Mouse (Mus musculus): ENCODE measurements around the gene Actn4. TPM values are rescaled to one million over a fixed set of nuclear protein-coding genes. Genes with fewer than 3 reads are reported as not detected.
"Not testable (repeated sequence)": the region's sequence is repeated elsewhere in the genome, so short reads cannot be mapped to it uniquely, and the experiment has no call there.

The Actn4 gene
- total RNA-seq, 4 experiments from 2014 or later: 57.8 to 82.0 (median 75.8) TPM

DNA sequence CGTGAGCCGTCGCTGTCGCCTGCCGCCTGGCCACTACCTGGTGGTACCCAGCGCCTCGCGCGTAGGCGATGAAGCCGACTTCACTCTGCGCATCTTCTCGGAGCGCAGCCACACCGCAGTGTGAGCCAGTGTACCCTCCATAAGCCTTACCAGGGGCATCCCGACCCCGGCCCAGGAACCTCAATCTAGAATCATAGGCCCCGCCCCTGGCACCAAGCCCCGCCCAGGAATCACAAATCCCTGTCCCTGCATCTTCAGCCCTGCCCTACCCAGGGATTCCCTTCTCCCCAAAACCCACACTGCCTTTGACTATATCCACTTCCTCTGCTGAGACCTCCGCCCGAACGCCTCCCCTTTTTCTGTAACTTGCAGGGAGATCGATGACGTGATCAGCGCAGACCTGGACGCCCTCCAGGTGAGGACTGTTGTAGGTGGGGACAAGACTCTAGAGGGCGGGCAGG, 73.4 kb downstream of the Actn4 start:
- DNase-seq (ENCODE audit: low spot score): no peak

DNA sequence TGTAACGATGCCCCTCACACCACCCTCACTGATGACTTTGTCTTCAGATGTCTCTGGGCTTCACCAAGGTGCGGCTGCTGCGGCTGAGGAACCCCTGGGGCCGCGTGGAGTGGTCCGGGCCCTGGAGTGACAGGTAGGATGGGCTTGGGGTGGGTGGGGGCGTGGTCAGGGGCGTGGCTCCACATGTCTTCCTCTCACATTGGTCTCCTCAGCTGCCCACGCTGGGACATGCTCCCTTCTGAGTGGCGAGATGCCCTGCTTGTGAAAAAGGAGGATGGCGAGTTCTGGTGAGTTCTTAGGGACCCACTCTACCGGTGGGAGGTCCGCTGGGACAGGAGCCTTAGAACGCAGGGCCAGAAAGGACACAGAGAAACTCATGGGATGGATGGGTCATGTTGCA, 75.7 kb downstream of the Actn4 start:
- DNase-seq (ENCODE audit: low spot score): no peak

GRCm38 (mm10) chr7:28883704-28884103, 78.4 kb downstream of the Actn4 start:
- DNase-seq (ENCODE audit: low spot score): not testable (repeated sequence)

- no peak for DNase-seq (ENCODE audit: low spot score)
Observed at GRCm38 (mm10) chr7:28883039-28883438, 79.1 kb downstream of the Actn4 start.

- DNase-seq (ENCODE audit: low spot score): no peak
Observed at GRCm38 (mm10) chr7:28881199-28881598, 80.9 kb downstream of the Actn4 start, which contains the start of gene Capn12. Gene Capn12, plus strand, starts transcription at chr7:28881422.

DNA sequence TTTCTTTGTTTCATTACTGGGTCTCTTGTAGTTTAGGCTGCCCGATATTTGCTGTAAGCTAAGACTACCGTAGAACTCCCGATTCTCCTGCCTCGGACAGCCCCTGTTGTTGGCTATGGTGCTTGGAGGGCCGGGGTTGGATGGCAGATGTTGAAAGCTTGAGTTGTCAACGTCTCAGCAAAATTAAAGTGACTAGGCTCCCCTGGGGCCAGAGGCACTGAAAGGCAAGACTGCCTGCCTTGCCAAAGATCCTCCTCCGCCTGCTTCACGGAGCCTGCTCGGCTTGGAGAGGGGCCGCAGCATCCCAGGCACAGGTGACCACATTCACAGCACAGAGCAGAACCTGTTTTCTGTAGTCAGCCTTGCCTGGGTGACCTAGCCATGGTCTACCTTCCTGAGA, 81.6 kb downstream of the Actn4 start:
- DNase-seq (ENCODE audit: low spot score): no peak

- no peak for DNase-seq (ENCODE audit: low spot score)
Observed at GRCm38 (mm10) chr7:28879606-28880005, 82.5 kb downstream of the Actn4 start.

DNA sequence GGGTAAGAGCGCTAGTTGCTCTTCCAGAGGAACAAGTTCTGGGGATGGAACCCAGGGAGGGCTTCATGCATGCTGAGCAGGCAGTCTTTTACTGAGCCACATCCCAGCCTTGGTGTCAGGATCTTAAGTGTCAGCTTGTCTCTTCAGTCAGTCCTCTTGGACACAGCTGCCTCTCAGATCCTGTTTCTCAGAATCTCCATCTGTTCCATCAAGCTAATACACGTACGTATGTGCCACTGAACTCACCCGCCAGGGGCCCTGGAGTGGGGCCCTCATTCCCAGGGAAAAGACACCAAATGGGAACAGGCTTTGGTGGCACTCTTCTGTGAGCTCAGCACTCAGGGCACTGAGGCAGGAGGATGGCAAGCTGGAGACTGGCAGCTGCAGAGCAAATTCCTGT, 84.3 kb downstream of the Actn4 start:
- no peak for DNase-seq (ENCODE audit: low spot score)

GRCm38 (mm10) chr7:28877155-28877554, 85.0 kb downstream of the Actn4 start:
- no peak for DNase-seq (ENCODE audit: low spot score)

DNA sequence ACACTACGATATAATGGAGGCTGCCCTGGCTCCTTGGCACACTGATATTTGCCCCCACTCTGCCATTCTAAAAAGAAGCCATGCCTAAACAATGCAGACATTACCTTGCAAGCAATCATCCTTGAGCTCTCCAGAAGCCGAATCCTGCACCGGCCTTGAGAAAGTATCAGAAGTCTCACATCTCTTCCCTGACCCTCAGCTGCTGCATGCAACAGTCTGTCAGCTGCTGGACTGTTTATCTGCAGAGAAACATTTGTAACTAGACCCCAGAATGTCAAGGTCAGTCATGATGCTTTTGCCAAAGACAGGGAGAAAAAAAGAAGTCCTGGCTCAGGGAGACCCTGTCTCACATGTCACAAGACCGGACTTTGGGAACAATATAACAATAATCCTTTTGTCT, 86.0 kb downstream of the Actn4 start:
- DNase-seq (ENCODE audit: low spot score): no peak

- no peak for DNase-seq (ENCODE audit: low spot score)
Observed at GRCm38 (mm10) chr7:28874565-28874964, 87.6 kb downstream of the Actn4 start.

GRCm38 (mm10) chr7:28870901-28871664, 91.1 kb downstream of the Actn4 start:
- DNase-seq (ENCODE audit: low spot score): no peak

GRCm38 (mm10) chr7:28867508-28868340, 94.4 kb downstream of the Actn4 start:
- DNase-seq (ENCODE audit: low spot score): peak; percentile 82

DNA sequence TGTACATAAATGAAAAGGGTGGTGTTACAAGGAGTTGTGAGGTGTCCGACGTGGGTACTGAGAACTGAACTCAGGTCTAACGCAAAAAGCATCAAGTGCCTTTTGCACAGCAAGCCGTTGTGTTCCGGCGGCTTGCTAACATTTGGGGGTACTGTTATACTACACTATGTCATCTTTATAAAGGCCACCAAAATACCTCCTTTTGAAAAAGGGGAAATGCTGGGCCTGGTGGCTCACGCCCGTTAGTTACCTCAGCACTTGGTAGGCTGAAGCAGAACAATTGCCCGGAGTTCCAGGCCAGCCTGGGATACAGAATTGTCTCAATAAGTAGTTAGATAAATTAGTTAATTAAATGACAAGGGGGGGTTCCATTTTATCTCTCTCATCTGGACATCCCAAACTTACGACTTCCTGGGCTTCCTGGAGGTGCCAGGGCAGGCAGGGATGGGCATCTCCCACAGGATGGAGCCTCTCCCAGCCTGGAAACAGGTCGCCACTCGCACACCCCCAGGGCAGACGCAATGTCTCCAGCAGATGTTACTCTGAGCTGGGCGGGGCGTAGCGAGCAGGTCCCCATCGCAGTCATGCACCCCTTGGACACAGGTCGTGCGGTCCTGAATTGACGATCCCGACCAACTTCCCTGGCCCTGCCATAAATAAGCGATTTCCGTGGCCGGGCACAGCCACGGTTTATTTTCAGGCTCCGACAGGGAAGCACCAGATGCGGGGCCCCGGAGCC, 95.2 kb downstream of the Actn4 start:
- no peak for DNase-seq (ENCODE audit: low spot score)

GRCm38 (mm10) chr7:28865481-28866300, 96.4 kb downstream of the Actn4 start:
- DNase-seq (ENCODE audit: low spot score): peak; percentile 86

DNA sequence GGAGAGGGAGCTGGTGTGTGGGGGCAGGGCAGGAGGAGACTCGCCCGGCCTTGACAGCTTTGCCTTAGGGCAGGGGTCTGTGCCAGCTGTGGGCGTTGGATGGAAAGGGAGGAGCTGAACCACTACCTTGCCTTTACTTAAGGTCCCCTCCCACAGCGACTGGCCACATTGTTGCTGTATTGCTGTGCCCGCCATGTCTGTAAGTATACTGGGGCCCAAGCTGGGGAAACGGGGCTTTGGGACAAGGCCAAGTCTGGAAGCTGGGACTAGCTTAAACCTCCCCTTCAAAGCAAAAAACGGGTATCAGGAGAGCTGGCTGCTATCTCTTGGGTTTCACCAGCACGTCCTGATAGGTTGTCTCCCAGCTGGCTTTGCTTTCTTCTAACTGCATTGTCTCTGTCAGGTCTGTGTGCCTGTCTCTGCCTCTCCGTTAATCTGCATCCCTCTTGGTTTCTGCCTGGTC, 97.8 kb downstream of the Actn4 start:
- no peak for DNase-seq (ENCODE audit: low spot score)

DNA sequence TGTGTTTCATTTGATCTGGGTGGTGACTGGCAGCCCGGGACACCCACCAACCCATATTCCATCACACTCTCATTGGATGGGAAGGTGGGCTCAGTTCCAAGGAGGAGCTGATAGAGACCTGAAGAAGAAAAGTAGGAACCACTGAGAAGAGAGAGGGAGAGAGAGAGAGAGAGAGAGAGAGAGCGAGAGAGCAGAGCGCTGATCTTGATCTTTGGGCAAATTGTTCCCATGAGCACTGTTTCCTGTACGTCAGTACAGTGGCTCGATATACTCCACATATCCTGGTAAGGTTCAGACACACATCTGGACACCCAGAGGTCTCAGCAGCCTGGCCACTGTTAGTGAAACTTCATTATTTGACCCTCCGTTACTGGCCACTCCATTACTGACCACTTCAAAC, 98.6 kb downstream of the Actn4 start, which contains the start of gene Lgals7:
TSS of gene Lgals7 (plus strand) at position 314 of the 400 bp plus-strand sequence.
- DNase-seq (ENCODE audit: low spot score): no peak

GRCm38 (mm10) chr7:28862817-28863499, 99.2 kb downstream of the Actn4 start:
- DNase-seq (ENCODE audit: low spot score): no peak

DNA sequence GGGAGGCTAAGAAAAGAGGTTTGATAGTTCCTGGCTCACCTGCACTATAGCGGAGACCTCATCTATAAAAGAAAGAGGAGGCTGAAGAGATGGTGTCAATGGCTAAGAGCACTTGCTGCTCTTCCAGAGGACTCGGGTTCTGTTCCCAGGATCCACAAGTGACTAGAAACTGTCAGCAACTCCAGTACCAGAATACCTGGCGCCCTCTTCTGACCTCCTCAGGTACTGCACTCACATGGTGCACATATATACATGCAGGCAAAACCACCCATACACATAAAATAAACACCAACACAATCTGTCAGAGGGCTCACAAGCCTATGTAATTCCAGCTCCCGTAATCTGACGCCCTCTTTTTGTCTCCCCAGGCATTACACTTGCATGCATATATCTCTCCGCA, 101.2 kb downstream of the Actn4 start:
- DNase-seq (ENCODE audit: low spot score): no peak

GRCm38 (mm10) chr7:28859953-28860352, 102.2 kb downstream of the Actn4 start:
- no peak for DNase-seq (ENCODE audit: low spot score)
